Mouse (Mus musculus): ENCODE results near the gene Hbq1a. TPM values are rescaled to one million over a fixed set of nuclear protein-coding genes. Genes with fewer than 3 reads are reported as not detected.
"Not testable (repeated sequence)": the region's sequence is repeated elsewhere in the genome, so short reads cannot be mapped to it uniquely, and the experiment has no call there.

The Hbq1a gene
- polyA plus RNA-seq, 1 experiment from 2014 or later: 1.5 TPM

DNA sequence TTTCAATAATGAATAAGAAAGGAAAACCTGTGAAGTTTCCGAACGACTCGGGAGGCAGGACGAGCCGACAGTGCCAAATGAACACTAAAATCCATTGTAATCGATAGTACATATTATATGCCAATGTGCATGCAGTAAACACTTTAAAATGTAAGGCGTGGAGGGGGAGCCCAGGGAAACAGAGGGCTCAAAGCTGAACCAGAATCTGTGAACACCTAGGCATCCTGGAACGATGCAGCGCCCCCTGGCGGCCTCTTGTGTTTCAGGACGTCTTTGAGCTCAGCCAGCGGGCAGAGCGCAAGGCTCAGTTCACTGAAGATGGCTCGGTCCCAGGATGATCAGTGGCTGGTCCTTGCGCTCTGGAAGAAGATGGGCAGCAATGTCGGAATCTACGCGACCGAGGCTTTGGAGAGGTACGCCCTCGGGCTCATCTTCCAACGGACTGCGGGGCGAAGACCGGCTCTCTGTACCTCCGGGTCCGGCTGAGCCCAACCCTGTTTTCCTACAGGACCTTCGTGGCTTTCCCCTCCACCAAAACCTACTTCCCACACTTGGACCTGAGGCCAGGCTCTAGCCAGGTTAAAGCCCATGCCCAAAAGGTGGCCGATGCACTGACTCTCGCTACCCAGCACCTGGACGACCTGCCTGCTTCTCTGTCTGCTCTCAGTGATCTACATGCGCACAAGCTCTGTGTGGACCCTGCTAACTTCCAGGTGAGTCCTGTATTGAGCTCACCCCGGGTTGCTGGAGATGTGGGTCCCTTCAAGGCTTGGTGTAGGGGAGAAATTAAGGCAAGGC, 13.0 kb upstream of the Hbq1a start, which contains the start of gene Hbq1b:
Hbq1b (plus strand) TSS at position 271 of the 798 bp plus-strand sequence.
- peak; percentile 88 for ATAC-seq (ENCODE audit: low FRiP score)

DNA sequence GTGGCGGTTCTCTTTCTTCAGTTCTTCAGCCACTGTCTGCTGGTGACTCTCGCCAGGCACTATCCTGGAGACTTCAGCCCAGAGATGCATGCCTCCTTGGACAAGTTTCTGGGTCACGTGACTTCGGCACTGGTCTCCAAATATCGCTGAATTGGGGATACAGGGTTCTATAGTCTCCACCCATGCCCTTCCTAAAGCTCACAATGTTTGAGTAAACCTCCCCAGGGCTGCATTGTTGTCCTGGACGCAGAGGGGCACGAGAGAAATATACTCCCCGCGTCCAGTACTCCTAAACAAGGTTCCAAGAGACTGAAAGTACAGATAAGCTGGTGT, 12.4 kb upstream of the Hbq1a start:
- 68% methylated on average over 9 of the region's 9 CpGs for WGBS
- ATAC-seq (ENCODE audit: low FRiP score): no peak
- no peaks in the 10 kb centered on the region for H3K4me1 ChIP-seq
- no peaks in the 10 kb centered on the region for H3K36me3 ChIP-seq
- H3K27me3 ChIP-seq (replicated peaks): no peaks in the 10 kb centered on the region; the same call in 1 of the 2 replicates
- no peak overlapping the region for H3K4me3 ChIP-seq (replicated peaks)
- H3K9ac ChIP-seq (replicated peaks): no peak overlapping the region
- H3K27ac ChIP-seq (replicated peaks): no peak overlapping the region
- peak overlapping the region; percentile 64 for H3K4me2 ChIP-seq
- no peaks in the 10 kb centered on the region for H3K9me3 ChIP-seq (replicated peaks)

More for the DNA sequence above, 13.0 kb upstream of the Hbq1a start, which contains the start of gene Hbq1b:
- H3K27ac ChIP-seq (replicated peaks); H3K36me3 ChIP-seq; H3K27me3 ChIP-seq (replicated peaks); H3K4me1 ChIP-seq; H3K9me3 ChIP-seq (replicated peaks): not testable (repeated sequence)
- WGBS: 22% methylated on average over 30 of the region's 33 CpGs
- 0 out of 2 replicates have a peak within 1 kb of the TSS, but pooled peaks have one; percentile 17 for H3K9ac ChIP-seq (replicated peaks)
- peak within 1 kb of the TSS; percentile 36 for H3K4me3 ChIP-seq (replicated peaks)
- H3K4me2 ChIP-seq: peak within 1 kb of the TSS; percentile 64

DNA sequence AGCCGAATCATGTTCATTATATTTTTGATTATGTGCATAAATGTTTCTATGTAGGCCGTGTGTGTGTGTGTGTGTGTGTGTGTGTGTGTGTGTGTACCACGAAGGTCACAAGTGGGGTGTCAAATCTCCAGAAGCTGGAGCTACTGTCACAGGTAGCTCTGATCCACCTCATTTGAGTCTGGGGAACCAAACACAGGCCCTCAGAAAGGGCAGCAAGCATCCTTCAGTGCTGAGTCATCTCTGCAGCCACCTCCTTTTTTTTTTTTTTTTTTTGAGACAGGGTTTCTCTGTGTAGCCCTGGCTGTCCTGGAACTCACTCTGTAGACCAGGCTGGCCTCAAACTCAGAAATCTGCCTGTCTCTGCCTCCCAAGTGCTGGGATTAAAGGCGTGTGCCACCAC, 7.0 kb upstream of the Hbq1a start:
- not testable (repeated sequence) for H3K4me1 ChIP-seq; H3K9me3 ChIP-seq (replicated peaks); ATAC-seq (ENCODE audit: low FRiP score); H3K9ac ChIP-seq (replicated peaks); H3K36me3 ChIP-seq; H3K27me3 ChIP-seq (replicated peaks); H3K4me3 ChIP-seq (replicated peaks); H3K4me2 ChIP-seq; H3K27ac ChIP-seq (replicated peaks)
- whole genome bisulfite sequencing: 86% methylated on average over 4 of the region's 4 CpGs

DNA sequence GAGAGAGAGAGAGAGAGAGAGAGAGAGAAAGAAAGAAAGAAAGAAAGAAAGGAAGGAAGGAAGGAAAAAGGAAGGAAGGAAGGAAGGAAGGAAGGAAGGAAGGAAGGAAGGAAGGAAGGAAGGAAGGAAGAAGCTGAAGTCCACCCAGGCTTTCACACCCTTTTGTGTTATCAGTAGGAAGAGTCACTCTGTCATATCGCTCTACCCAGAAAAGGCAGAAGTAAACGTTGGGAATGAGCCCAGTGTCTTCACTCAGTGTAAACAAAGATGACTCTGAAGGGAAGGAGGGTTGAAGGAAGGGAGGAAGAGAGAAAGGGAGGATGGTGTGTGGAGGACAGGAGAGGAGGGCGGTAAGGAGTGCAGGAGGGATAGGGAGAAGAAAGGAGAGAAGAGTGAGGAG, 6.4 kb upstream of the Hbq1a start:
- not testable (repeated sequence) for H3K9ac ChIP-seq (replicated peaks); ATAC-seq (ENCODE audit: low FRiP score); H3K27ac ChIP-seq (replicated peaks); H3K36me3 ChIP-seq; H3K4me3 ChIP-seq (replicated peaks); H3K27me3 ChIP-seq (replicated peaks); H3K4me2 ChIP-seq; H3K4me1 ChIP-seq; H3K9me3 ChIP-seq (replicated peaks)
- 72% methylated on average over 3 of the region's 3 CpGs for WGBS

DNA sequence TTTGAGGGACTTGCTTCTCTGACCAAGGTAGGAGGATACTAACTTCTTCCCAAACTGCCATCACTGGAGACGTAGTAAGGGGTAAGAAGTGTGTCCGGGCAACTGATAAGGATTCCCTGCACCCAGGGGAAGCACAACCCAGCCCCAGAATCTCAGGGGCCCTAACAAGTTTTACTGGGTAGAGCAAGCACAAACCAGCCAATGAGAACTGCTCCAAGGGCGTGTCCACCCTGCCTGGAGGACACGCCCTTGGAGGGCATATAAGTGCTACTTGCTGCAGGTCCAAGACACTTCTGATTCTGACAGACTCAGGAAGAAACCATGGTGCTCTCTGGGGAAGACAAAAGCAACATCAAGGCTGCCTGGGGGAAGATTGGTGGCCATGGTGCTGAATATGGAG, 3.7 kb upstream of the Hbq1a start, which contains the start of gene Hba-a2:
Hba-a2 (plus strand) TSS at position 287 of the 400 bp plus-strand sequence.
- not testable (repeated sequence) for H3K4me2 ChIP-seq; H3K4me1 ChIP-seq; H3K4me3 ChIP-seq (replicated peaks); H3K27ac ChIP-seq (replicated peaks); H3K9ac ChIP-seq (replicated peaks); H3K36me3 ChIP-seq; H3K9me3 ChIP-seq (replicated peaks); ATAC-seq (ENCODE audit: low FRiP score); H3K27me3 ChIP-seq (replicated peaks)
- no CpG with 5 or more reads among the region's 4 CpGs for WGBS

DNA sequence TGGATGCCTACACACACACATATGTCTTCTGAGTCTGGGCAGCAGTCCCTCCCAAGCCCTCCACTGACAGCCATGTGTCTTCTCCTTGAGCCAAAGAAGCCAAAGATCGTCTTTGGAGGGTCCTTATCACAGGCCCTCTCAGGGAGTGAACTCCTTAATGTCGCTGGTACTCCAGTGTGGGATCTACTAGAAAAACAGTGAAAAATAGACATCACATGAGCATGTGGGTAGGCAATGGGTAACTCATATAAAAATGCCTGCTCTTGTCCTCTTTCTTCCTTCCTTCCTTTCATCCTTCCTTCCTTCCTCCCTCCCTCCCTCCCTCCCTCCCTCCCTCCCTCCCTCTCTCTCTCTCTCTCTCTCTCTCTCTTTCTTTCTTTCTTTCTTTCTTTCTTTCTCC, 2.5 kb upstream of the Hbq1a start:
- WGBS: 54% methylated on average over 2 of the region's 2 CpGs

DNA sequence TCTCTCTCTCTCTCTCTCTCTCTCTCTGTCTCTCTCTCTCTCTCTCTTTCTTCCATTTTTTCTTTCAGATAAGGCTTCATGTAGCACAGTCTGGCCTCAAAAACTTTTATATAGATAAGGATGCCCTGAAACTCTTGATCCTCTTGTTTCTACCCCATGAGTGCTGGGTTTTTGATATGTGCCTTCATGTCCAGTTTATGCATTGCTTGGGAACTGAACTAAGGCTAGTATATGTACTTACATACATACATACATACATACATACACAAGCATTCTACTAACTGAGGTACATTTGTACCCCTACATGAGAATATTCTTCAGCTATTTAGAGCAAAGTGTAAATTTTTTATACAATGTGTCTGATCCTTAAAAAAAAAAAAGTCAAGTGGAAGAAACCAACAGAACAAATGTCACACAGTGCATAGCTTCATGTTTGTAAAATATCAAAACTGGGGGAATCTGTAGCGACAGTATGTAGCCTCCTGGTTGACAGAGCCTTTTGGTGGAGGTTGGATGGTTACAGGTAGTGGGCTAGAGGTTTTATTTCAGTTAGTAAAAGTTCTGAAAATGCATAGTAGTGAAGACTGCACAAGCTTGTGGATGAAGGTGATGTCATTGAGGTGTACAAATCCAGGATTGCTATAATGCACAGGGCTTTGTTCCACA, 1.9 kb upstream of the Hbq1a start:
- H3K27ac ChIP-seq (replicated peaks): no peak overlapping the region
- no peak overlapping the region for H3K9ac ChIP-seq (replicated peaks)
- 87% methylated on average over 1 of the region's 1 CpGs for WGBS
- H3K4me2 ChIP-seq: no peak overlapping the region
- H3K9me3 ChIP-seq (replicated peaks): no peaks in the 10 kb centered on the region
- H3K36me3 ChIP-seq: no peaks in the 10 kb centered on the region
- H3K4me3 ChIP-seq (replicated peaks): no peak overlapping the region
- peaks cover 9% of the 10 kb centered on the region; the same call in 1 of the 2 replicates for H3K27me3 ChIP-seq (replicated peaks)
- no peak for ATAC-seq (ENCODE audit: low FRiP score)
- H3K4me1 ChIP-seq: peaks cover 4% of the 10 kb centered on the region; the same call in 1 of the 2 replicates

More for the DNA sequence above, 2.5 kb upstream of the Hbq1a start:
- not testable (repeated sequence) for H3K4me2 ChIP-seq; H3K27ac ChIP-seq (replicated peaks); H3K36me3 ChIP-seq; H3K9ac ChIP-seq (replicated peaks); H3K4me3 ChIP-seq (replicated peaks); H3K4me1 ChIP-seq; H3K9me3 ChIP-seq (replicated peaks); ATAC-seq (ENCODE audit: low FRiP score); H3K27me3 ChIP-seq (replicated peaks)

DNA sequence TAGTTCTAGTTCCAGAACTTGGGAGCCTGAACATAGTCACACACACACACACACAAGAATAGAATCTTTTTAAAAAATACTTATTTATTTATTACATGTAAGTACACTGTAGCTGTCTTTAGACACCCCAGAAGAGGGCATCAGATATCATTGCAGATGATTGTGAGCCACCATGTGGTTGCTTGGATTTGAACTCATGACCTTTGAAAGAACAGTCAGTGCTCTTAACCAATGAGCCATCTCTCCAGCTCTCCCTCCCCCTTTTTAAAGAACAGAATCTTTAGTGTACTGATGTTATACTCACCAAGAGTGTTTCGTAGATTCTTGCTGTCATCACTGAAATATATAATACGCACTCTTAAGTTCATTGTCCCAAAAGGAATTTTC, 1.3 kb upstream of the Hbq1a start:
- 99% methylated on average over 2 of the region's 2 CpGs for WGBS
- H3K4me2 ChIP-seq: no peak overlapping the region
- H3K27ac ChIP-seq (replicated peaks): no peak overlapping the region
- no peak overlapping the region for H3K9ac ChIP-seq (replicated peaks)
- H3K4me3 ChIP-seq (replicated peaks): no peak overlapping the region
- peaks cover 9% of the 10 kb centered on the region; the same call in 1 of the 2 replicates for H3K27me3 ChIP-seq (replicated peaks)
- H3K9me3 ChIP-seq (replicated peaks): no peaks in the 10 kb centered on the region
- no peaks in the 10 kb centered on the region for H3K36me3 ChIP-seq
- ATAC-seq (ENCODE audit: low FRiP score): no peak
- H3K4me1 ChIP-seq: peaks cover 8% of the 10 kb centered on the region; the same call in 1 of the 2 replicates

DNA sequence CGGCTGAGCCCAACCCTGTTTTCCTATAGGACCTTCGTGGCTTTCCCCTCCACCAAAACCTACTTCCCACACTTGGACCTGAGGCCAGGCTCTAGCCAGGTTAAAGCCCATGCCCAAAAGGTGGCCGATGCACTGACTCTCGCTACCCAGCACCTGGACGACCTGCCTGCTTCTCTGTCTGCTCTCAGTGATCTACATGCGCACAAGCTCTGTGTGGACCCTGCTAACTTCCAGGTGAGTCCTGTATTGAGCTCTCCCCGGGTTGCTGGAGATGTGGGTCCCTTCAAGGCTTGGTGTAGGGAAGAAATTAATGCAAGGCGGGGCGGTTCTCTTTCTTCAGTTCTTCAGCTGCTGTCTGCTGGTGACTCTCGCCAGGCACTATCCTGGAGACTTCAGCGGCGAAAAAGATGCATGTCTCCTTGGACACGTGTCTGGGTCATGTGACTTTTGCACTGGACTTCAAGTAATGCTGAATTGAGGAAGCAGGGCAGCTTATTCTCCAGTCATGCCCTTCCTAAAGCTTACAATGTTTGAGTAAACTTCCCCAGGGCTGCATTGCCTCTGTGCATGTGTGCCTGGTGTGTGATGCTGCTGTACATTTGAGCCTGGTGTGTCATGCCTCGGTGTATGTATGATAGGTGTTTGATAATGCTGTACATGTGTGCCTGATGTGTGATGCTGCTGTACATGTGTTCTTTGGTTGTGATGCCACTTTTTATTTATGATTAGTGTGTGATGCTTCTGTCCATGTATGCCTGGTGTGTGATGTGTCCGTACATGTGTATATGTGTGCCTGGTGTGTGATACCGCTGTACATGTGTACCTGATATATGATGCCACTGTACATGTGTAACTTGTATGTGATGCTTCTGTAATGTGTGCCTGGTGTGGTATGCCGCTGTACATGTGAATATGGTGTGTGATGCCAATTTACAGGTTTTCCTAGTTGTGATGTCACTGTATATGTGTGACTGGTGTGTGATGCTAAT, 704 bp downstream of the Hbq1a start:
- H3K27ac ChIP-seq (replicated peaks): no peak overlapping the region
- H3K27me3 ChIP-seq (replicated peaks): peaks cover 9% of the 10 kb centered on the region; the same call in 1 of the 2 replicates
- no peaks in the 10 kb centered on the region for H3K9me3 ChIP-seq (replicated peaks)
- 53% methylated on average over 15 of the region's 17 CpGs for WGBS
- H3K9ac ChIP-seq (replicated peaks): no peak overlapping the region
- H3K36me3 ChIP-seq: no peaks in the 10 kb centered on the region
- peak; percentile 36; the same call in 1 of the 2 replicates for ATAC-seq (ENCODE audit: low FRiP score)
- peaks cover 8% of the 10 kb centered on the region; the same call in 1 of the 2 replicates for H3K4me1 ChIP-seq
- peak overlapping the region; percentile 55 for H3K4me2 ChIP-seq
- peak overlapping the region; percentile 32 for H3K4me3 ChIP-seq (replicated peaks)

DNA sequence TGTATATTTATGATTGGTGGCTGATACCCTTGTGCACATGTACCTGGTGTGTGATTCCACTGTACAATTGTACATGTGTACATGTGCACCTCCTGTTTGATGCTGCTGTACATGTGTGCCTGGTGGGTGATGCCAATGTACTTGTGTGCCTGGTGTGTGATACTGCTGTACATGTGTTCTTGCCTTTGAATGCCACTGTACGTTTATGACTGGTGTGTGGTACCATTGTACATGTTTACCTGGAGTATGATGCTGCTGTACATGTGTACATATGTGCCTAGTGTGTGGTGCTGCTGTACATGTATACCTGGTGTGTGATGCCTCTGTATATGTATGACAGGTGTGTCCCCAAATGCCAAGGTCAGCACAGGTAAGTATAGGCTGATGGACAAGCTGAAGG, 1.6 kb downstream of the Hbq1a start:
- no peak overlapping the region for H3K9ac ChIP-seq (replicated peaks)
- ATAC-seq (ENCODE audit: low FRiP score): no peak
- 68% methylated on average over 1 of the region's 1 CpGs for WGBS
- no peak overlapping the region for H3K27ac ChIP-seq (replicated peaks)
- no peak overlapping the region for H3K4me3 ChIP-seq (replicated peaks)
- no peaks in the 10 kb centered on the region for H3K9me3 ChIP-seq (replicated peaks)
- no peaks in the 10 kb centered on the region for H3K36me3 ChIP-seq
- H3K4me2 ChIP-seq: no peak overlapping the region
- peaks cover 9% of the 10 kb centered on the region; the same call in 1 of the 2 replicates for H3K27me3 ChIP-seq (replicated peaks)
- peaks cover 8% of the 10 kb centered on the region; the same call in 1 of the 2 replicates for H3K4me1 ChIP-seq

DNA sequence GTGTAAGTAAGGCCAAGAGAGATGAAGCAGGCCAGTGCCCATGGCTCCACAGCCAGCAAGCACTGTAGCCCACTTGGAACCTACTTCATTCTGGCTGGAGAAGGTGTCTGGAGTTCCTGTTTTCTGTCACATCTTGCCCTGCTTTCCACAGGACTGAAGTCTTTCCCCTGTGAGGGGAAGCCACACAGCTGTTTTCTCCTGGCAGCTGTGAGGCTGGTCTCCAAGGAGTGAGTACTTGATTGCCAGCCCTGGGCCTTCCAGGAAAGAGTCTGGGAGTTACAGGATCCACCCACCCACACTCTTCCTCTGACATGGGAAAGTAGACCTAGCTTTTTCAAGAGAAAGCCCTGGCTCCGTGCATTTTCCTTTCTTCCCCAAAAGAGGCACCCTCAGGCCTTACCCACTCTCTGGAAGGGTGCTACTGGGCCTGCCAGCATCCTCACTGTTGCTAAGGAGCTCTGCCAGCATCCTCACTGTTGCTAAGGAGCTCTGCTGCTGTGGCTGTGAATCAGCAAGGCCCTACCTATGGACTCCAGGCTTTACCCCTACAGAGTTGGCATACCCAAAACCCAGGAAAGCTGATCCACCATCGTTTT, 3.1 kb downstream of the Hbq1a start:
- no peak for ATAC-seq (ENCODE audit: low FRiP score)
- WGBS: 56% methylated on average over 2 of the region's 2 CpGs
- no peak overlapping the region for H3K27ac ChIP-seq (replicated peaks)

More for the DNA sequence above, 3.1 kb downstream of the Hbq1a start:
- Histone ChIP-seq H3K4me2 (no peak overlapping the region), H3K9me3 (replicated peaks) (no peaks in the 10 kb centered on the region), H3K27me3 (replicated peaks) (peaks cover 9% of the 10 kb centered on the region; the same call in 1 of the 2 replicates), H3K9ac (replicated peaks) (no peak overlapping the region), H3K36me3 (no peaks in the 10 kb centered on the region), H3K4me1 (peaks cover 8% of the 10 kb centered on the region; the same call in 1 of the 2 replicates), H3K4me3 (replicated peaks) (no peak overlapping the region)
